Mouse (Mus musculus) C2C12 (cell line): ENCODE measurements around the gene Ripply3.

Source experiments
- CEBPB ChIP-seq: IDR thresholded peaks from one replicate; pipeline ENCODE4 v1.6.1; 2011; ENCODE audit warnings: low read depth, mild to moderate bottlenecking, control low read depth, moderate library complexity
- CTCF ChIP-seq: IDR thresholded peaks from one replicate; pipeline ENCODE4 v1.5.1; 2011; ENCODE audit not compliant: control insufficient read depth, insufficient read depth, insufficient read length
- MAX ChIP-seq: IDR thresholded peaks from one replicate; pipeline ENCODE4 v1.6.1; 2011; ENCODE audit warnings: mild to moderate bottlenecking, control low read depth
- MYOD1 ChIP-seq: IDR thresholded peaks from one replicate; pipeline ENCODE4 v1.6.1; 2011; ENCODE audit warnings: low read depth; ENCODE audit not compliant: control insufficient read depth, insufficient read length
- MYOG ChIP-seq: IDR thresholded peaks from one replicate; pipeline ENCODE4 v1.6.1; 2011; ENCODE audit not compliant: control insufficient read depth, insufficient read length; ENCODE audit errors: extremely low read depth
- USF1 ChIP-seq: IDR thresholded peaks from one replicate; pipeline ENCODE4 v1.6.1; 2011; ENCODE audit warnings: low read depth, mild to moderate bottlenecking, control low read depth, moderate library complexity

DNA sequence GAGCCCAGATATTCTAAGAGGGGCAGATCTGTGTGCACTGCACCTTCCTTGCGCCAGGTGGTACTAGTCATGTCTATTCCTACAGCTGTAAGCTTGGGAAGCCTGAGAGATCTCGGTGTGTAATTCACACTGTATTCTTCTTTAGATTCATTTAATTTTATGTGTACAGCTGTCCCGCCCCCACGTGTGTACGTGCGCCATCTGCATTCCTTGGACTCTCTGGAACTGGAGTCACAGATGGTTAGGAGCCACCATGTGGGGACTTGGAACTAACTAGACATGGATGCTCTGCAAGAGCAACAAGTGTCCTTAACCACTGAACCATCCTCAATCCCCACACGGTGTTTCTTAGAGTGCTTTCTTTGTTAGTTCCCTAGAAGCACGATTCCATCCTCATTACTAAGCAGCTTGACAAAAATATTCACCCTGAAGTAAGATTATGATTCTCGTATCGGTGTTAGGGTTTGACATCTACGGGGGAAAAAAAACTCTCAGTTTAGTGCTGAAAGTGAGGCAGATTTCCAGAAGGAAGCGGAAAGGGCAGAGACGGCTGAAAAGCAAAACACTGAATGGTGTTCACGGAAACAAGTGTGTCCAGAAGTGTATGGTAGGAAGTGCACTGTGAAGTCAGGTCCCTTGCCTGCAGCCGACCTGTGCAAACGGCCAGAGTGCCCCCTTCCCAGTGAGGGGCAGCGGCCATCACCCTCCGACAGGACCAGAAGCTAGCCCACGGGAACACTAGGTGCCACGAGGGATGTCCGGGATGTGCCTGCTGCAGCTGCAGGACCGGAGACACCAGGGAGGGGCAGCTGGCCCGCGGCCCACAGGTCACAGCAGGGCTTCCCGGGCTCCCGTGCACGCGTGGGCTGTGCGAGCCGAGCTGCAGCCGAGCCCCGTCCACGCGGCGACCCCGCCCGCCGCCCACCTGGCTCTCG is 38.8 kb upstream of the Ripply3 start:
- TF ChIP-seq CTCF (no peak), USF1 (no peak), MYOG (no peak), MAX (no peak), MYOD1 (no peak), CEBPB (no peak)
